Mouse (Mus musculus) testis, adult 2 months (tissue): ENCODE data around the gene 1110051M20Rik.

Experiments
- CTCF ChIP-seq: fragments of 200-500 bp; IDR thresholded peaks from 2 replicates; pipeline ENCODE4 v1.5.1; 2012; ENCODE audit warnings: low read depth, mild to moderate bottlenecking, inconsistent platforms, low read length, moderate library complexity; ENCODE audit not compliant: control insufficient read depth, insufficient read depth, insufficient replicate concordance
- POLR2A ChIP-seq: fragments of 200-500 bp; IDR thresholded peaks from 2 replicates; pipeline ENCODE4 v1.6.1; 2012; ENCODE audit warnings: low read depth, mild to moderate bottlenecking, inconsistent platforms, low read length, moderate library complexity; ENCODE audit not compliant: control insufficient read depth

DNA sequence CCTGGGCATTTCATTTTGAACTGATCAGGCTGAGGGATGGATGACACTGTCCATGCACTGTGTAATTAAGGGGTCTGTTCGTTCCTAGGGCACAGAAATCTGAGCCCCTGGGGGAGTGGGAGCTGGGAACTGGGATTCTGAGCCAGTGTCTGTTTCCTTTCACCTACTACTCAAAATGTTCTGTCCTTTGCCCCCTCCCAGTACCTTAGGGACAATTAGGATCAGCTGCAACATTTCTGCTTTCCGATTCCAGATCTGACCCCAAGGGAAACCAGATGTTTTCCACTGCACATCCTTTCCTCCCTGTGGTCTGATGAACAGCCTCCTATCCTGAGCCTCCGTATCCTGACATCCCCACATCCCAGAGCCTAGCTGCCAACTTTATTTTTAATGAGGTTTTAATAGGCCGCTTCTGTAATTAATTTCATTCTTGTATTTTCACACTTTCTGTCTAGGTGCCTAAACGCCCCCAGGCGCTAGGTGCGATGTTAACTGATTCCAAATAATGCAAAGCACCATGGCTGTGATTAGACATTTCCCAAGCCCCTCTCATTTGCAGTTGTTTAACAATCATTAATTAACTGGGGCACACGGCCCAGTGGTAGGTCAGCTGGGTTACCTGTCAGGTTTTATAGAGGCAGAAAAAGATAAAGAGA is 189.7 kb downstream of the 1110051M20Rik start:
- TF ChIP-seq CTCF (no peak), POLR2A (no peak)
